Mouse (Mus musculus): ENCODE measurements around the gene Cx3cr1.
A peak's percentile ranks its signal among the peaks of the same experiment; 100 is the strongest.
"Not testable (repeated sequence)": the region's sequence is repeated elsewhere in the genome, so short reads cannot be mapped to it uniquely, and the experiment has no call there.

Gene Cx3cr1

GRCm38 (mm10) chr9:120069779-120070178 is at the start of gene Cx3cr1:
Gene Cx3cr1 (minus strand): TSS chr9:120069879.
- no peak for DNase-seq (ENCODE audit: low read depth, low spot score)
- H3K36me3 ChIP-seq (ENCODE audit: control insufficient read depth, insufficient read depth, low read length, poor library complexity, severe bottlenecking) = no peaks in the 10 kb centered on the region
- no peaks in the 10 kb centered on the region for H3K27me3 ChIP-seq (ENCODE audit: control insufficient read depth, insufficient read depth, low read length, poor library complexity, severe bottlenecking)

DNA sequence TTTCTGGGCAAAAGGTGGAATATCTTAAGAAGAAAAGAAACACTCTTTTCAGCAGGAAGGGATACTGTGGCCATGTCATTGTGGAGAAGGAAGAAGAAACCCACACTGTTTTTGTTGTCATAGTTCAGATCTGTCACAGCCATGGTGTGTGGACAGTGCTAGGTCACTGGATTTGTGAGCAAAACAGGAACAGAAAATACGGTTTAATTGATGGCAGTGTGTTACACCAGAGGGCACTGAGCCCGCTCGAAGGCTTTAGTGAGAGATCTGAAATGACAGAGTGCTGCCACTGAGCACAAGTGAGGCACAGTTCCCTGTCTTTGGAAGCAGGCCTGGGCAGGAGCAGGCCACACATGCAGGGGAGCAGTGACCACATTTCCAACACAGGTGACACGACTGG is 48.5 kb upstream of the Cx3cr1 start:
- Histone ChIP-seq H3K36me3 (ENCODE audit: control insufficient read depth, insufficient read depth, low read length, poor library complexity, severe bottlenecking) (peaks cover 8% of the 10 kb centered on the region; the same call in 1 of the 2 replicates), H3K27me3 (ENCODE audit: control insufficient read depth, insufficient read depth, low read length, poor library complexity, severe bottlenecking) (no peaks in the 10 kb centered on the region)
- DNase-seq (ENCODE audit: low read depth, low spot score) = no peak

GRCm38 (mm10) chr9:120116184-120116624 is 46.5 kb upstream of the Cx3cr1 start:
- no peak for DNase-seq (ENCODE audit: low read depth, low spot score)
- H3K27me3 ChIP-seq (ENCODE audit: control insufficient read depth, insufficient read depth, low read length, poor library complexity, severe bottlenecking) = no peaks in the 10 kb centered on the region
- peaks cover 3% of the 10 kb centered on the region; the same call in 1 of the 2 replicates for H3K36me3 ChIP-seq (ENCODE audit: control insufficient read depth, insufficient read depth, low read length, poor library complexity, severe bottlenecking)

- H3K36me3 ChIP-seq (ENCODE audit: control insufficient read depth, insufficient read depth, low read length, poor library complexity, severe bottlenecking) = 0 out of 2 replicates have a peak, but pooled peaks cover 3% of the 10 kb centered on the region
- DNase-seq (ENCODE audit: low read depth, low spot score) = no peak
- H3K27me3 ChIP-seq (ENCODE audit: control insufficient read depth, insufficient read depth, low read length, poor library complexity, severe bottlenecking) = no peaks in the 10 kb centered on the region
Measured at GRCm38 (mm10) chr9:120115580-120115979, 45.9 kb upstream of the Cx3cr1 start.

DNA sequence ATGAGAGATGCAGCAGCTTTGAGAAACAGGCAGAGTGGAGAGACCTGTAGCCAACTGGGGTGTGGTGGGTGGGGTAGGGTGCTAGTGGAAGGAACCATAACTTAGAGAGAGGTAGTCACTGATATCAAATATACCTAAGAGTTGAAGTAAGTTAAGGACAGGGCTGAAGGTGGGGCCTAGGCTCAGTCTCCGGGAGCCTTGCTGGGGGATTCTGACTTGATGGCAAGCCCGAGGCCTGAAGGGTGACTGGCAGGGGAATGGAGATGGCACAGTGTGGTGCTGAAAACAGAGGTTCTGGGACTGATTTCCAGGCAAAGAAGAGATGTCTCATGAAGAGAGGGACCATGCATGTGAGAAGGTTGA is 45.1 kb upstream of the Cx3cr1 start:
- Histone ChIP-seq H3K36me3 (ENCODE audit: control insufficient read depth, insufficient read depth, low read length, poor library complexity, severe bottlenecking) (0 out of 2 replicates have a peak, but pooled peaks cover 3% of the 10 kb centered on the region), H3K27me3 (ENCODE audit: control insufficient read depth, insufficient read depth, low read length, poor library complexity, severe bottlenecking) (no peaks in the 10 kb centered on the region)
- no peak for DNase-seq (ENCODE audit: low read depth, low spot score)

GRCm38 (mm10) chr9:120114051-120114788 is 44.5 kb upstream of the Cx3cr1 start:
- no peak for DNase-seq (ENCODE audit: low read depth, low spot score)
- Histone ChIP-seq H3K27me3 (ENCODE audit: control insufficient read depth, insufficient read depth, low read length, poor library complexity, severe bottlenecking) (no peaks in the 10 kb centered on the region), H3K36me3 (ENCODE audit: control insufficient read depth, insufficient read depth, low read length, poor library complexity, severe bottlenecking) (0 out of 2 replicates have a peak, but pooled peaks cover 1% of the 10 kb centered on the region)

DNA sequence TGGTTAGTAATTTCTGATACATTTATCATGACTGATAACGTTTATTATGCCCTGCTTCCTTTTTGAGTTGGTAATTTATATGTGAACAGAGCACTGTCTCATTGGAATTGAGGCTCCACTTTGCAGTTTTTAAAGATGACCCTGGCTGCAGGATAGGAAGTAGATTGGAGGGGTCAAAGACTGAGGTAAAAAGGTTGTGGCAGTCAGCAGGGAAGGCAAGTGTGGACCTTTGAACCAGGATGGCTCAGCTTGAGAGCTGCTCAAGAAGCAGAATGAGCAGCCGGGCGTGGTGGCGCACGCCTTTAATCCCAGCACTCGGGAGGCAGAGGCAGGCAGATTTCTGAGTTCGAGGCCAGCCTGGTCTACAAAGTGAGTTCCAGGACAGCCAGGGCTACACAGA is 43.8 kb upstream of the Cx3cr1 start:
- no peaks in the 10 kb centered on the region for H3K27me3 ChIP-seq (ENCODE audit: control insufficient read depth, insufficient read depth, low read length, poor library complexity, severe bottlenecking)
- H3K36me3 ChIP-seq (ENCODE audit: control insufficient read depth, insufficient read depth, low read length, poor library complexity, severe bottlenecking) = no peaks in the 10 kb centered on the region
- no peak for DNase-seq (ENCODE audit: low read depth, low spot score)

GRCm38 (mm10) chr9:120112472-120112871 is 42.8 kb upstream of the Cx3cr1 start:
- no peak for DNase-seq (ENCODE audit: low read depth, low spot score)
- H3K36me3 ChIP-seq (ENCODE audit: control insufficient read depth, insufficient read depth, low read length, poor library complexity, severe bottlenecking) = no peaks in the 10 kb centered on the region
- H3K27me3 ChIP-seq (ENCODE audit: control insufficient read depth, insufficient read depth, low read length, poor library complexity, severe bottlenecking) = no peaks in the 10 kb centered on the region

GRCm38 (mm10) chr9:120111156-120111945 is 41.7 kb upstream of the Cx3cr1 start:
- Histone ChIP-seq H3K27me3 (ENCODE audit: control insufficient read depth, insufficient read depth, low read length, poor library complexity, severe bottlenecking) (no peaks in the 10 kb centered on the region), H3K36me3 (ENCODE audit: control insufficient read depth, insufficient read depth, low read length, poor library complexity, severe bottlenecking) (no peaks in the 10 kb centered on the region)
- DNase-seq (ENCODE audit: low read depth, low spot score) = no peak

DNA sequence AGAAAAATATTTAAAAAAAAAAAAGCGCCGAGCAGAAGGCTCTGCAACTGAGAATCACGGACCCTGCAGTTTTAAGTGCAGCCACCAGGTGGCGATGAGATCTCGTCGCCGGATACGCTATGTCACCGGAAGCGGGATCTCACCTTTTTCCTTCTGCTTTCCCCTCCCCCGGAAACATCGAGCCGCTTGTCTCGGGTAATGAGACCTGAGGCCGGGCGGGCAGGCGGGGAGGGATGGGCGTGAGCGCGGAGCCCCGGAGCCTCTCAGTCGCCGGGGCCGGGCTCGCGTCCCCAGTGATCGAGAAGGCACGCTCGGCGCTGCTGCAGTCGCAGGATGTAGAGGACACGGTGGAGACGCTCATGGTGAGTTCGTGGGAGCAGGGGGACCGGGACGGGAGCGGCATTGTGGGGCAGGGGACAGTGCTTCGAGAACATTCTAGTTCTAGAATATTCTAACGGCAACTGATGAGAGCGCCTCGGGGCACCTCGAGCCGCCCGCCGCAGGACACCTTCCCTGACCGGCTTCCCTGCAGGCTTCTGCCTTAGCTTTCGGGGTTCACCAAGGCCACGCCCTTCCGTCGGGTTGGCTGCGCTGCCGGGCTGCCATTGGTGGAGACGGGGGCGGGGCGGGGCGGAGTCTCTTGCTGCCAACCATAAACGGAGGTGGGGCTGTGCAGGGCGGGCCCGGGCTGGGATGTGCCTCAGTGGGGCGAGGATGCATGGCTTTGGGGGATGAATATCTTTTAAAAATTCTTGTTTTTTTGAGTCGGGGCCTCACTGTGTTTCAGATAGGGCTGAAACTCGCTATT is 40.7 kb upstream of the Cx3cr1 start, which contains the start of gene Slc25a38:
Gene Slc25a38 (plus strand): TSS at position 164 of the 808 bp plus-strand sequence.
- H3K36me3 ChIP-seq (ENCODE audit: control insufficient read depth, insufficient read depth, low read length, poor library complexity, severe bottlenecking) = no peaks in the 10 kb centered on the region
- peak; percentile 95 for DNase-seq (ENCODE audit: low read depth, low spot score)
- H3K27me3 ChIP-seq (ENCODE audit: control insufficient read depth, insufficient read depth, low read length, poor library complexity, severe bottlenecking) = no peaks in the 10 kb centered on the region

DNA sequence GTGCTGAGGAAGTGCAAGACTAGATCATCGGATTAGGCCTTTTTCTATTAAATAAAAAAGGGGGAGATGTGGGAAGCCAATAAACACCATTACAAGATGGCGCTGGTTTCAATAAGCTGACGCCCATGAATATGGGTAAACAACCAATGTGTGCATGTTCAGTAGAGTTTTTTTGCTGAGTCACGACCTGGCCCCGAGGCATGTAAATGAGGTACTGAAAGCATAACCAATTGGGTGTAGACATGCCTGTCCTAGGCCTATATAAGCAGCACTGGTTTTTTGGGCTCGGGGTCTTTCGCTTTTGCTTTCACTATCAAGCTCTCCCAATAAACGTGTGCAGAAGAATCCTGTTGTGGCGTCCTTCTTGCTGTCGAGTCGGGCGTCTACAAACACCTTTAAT is 39.3 kb upstream of the Cx3cr1 start:
- H3K27me3 ChIP-seq (ENCODE audit: control insufficient read depth, insufficient read depth, low read length, poor library complexity, severe bottlenecking); DNase-seq (ENCODE audit: low read depth, low spot score); H3K36me3 ChIP-seq (ENCODE audit: control insufficient read depth, insufficient read depth, low read length, poor library complexity, severe bottlenecking): not testable (repeated sequence)

DNA sequence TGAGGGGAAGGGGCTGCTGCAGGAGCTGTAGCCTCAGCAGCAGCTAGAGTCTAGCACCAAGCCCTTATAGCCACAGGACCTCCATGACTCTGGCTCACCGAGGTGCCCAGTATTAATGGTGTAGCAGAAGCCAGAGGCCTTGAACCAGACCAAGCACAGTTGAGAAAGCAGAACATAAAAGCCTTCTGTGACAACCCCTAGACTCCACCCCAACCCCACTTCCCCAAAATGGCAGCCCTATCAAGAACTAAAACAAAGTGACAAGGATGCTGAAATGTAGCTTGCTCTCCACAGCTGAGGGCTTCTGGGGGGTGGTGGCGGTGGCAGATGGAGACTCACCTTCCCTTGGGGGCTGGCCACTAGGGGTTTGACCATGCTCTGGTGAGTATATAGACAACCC is 31.5 kb upstream of the Cx3cr1 start:
- DNase-seq (ENCODE audit: low read depth, low spot score) = peak; percentile 50
- Histone ChIP-seq H3K36me3 (ENCODE audit: control insufficient read depth, insufficient read depth, low read length, poor library complexity, severe bottlenecking) (no peaks in the 10 kb centered on the region), H3K27me3 (ENCODE audit: control insufficient read depth, insufficient read depth, low read length, poor library complexity, severe bottlenecking) (no peaks in the 10 kb centered on the region)

DNA sequence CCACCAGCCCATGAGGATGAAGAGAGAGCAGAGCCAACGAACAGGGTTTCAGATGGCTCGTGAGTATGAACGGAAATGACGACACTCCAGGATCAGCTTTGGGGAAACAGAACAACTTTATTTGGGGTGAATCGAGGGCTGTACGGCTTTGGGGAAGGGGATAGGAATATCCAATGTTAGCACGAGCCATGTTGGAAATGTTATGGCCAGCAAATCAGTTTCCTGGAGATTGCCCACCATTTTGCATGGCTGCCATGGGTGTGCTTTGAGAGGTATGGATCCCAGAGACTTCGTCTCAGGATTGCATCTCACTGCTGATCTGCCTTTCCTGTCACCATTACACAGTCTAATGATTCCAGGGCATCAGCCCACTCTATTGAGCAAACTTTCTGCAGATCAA is 29.6 kb upstream of the Cx3cr1 start:
- DNase-seq (ENCODE audit: low read depth, low spot score) = no peak
- Histone ChIP-seq H3K27me3 (ENCODE audit: control insufficient read depth, insufficient read depth, low read length, poor library complexity, severe bottlenecking) (no peaks in the 10 kb centered on the region), H3K36me3 (ENCODE audit: control insufficient read depth, insufficient read depth, low read length, poor library complexity, severe bottlenecking) (no peaks in the 10 kb centered on the region)

GRCm38 (mm10) chr9:120098682-120099081 is 29.0 kb upstream of the Cx3cr1 start:
- Histone ChIP-seq H3K36me3 (ENCODE audit: control insufficient read depth, insufficient read depth, low read length, poor library complexity, severe bottlenecking) (no peaks in the 10 kb centered on the region), H3K27me3 (ENCODE audit: control insufficient read depth, insufficient read depth, low read length, poor library complexity, severe bottlenecking) (no peaks in the 10 kb centered on the region)
- DNase-seq (ENCODE audit: low read depth, low spot score) = peak; percentile 73
